Mouse (Mus musculus): Measurements from ENCODE around the gene Gtpbp1.

Gtpbp1 gene

GRCm38 (mm10) chr15:79723439-79723838 lies 32.8 kb downstream of the Gtpbp1 start:
- no peak for DNase-seq (ENCODE audit: low read depth, low spot score)

DNA sequence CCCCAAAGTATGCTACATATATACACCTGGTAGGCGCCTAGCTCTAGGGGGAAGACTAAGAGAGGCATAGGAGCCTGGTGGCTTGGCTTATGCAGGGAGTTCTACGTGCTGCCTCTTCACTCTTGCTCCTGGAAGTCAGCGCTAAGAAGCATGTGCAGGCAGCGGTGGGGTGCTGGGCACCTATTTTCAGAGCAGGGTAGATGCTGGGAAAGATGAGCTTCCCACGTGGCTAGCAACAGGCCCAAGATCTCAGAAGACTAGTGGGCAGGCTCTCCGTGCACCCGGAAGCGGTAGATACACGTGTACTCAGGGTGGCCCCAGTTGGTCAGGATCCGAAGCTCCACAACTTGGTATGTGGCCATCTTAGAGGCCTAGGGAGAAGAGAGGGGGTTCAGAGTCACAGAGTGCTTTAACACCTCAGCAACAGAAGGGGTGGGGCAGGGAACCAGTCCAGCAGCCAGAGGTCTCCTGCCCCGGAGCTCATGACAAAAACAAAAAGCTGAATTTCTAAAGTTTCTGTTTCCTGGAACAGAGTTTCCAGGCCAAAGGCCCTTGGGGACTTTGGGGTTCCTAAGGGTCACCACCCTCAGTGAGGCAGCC lies 34.6 kb downstream of the Gtpbp1 start:
- DNase-seq (ENCODE audit: low read depth, low spot score), result peak; percentile 60

- peak; percentile 54 for DNase-seq (ENCODE audit: low read depth, low spot score)
These were observed 37.2 kb downstream of the Gtpbp1 start for GRCm38 (mm10) chr15:79727840-79728239.

DNA sequence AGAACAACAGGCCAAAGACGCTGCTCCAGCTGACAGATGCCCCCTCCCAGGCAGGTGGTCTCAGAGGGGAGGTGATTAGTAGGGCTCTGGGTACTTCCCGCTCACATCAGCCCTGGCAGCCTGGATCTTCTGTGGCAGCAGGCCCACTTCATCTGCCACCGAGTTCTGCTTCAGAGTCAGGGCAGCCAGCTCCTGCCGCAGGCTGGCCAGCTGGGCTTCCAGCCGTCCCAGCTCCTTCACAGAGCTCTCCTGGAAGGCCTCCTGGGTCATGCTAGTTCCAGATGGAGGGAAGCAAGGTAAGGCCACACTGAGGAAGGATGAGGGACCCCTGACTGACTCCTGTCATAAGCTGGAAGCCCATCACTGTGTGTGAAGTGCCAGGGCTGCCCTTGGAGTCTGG lies 37.7 kb downstream of the Gtpbp1 start:
- no peak for DNase-seq (ENCODE audit: low read depth, low spot score)

- DNase-seq (ENCODE audit: low read depth, low spot score), result no peak
These were observed 38.2 kb downstream of the Gtpbp1 start for GRCm38 (mm10) chr15:79728731-79729388.

DNA sequence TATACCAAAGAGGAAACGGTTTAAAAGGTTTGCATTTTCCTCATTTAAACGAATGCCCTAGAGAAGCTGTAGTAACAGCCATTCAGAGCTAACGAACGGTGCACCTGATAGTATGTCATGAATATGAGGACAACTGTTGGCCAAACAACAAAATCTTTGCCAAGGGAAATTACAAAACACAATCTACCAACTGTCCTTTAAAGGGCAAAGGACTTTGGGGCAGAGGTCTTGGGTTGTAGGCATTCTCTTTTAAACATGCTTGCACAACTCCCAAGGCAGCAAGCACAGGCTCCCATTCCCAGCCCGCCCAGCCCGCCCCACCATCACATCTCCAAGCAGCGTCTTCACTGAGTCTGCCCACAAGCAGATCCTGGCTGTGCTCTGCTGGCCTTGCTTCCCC lies 40.9 kb downstream of the Gtpbp1 start:
- DNase-seq (ENCODE audit: low read depth, low spot score), result no peak

DNA sequence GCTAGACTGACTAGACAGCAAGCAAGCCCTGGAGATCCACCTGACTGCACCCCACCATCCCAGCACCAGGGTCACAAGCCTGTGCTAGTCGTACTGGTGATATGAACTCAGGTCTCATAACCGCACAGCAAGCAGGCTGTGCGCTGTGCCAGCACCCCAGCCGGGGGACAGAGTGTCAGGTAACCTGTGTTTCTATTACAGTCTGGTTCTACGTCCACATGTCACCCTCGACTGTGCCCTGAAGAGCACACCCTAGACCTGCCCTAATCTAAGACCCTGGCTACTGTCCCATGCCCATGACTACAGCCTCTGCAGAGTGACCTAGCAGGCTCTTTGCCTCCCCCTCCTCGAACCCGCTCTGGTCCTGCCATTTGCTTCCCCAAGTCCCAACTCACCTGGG lies 42.5 kb downstream of the Gtpbp1 start:
- no peak for DNase-seq (ENCODE audit: low read depth, low spot score)

DNA sequence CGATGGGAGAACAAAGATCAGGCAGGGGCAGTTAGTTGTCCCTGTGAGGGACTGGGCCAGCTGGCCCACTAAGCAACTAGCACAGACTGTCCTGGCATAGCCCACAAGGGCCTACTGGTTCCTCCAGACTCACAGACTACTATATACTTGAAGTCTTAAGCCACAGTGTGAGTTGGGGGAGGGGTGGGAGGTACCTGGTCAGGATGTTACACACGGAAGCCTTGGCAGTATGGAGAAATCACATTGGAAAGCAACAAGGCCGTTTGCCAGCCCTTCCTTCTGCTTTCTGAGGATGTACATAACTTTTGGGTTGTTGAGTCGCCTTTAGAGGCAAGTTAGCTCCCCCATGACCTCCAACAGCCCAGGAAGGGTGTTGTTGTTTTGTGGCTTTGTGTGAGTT lies 43.0 kb downstream of the Gtpbp1 start:
- no peak for DNase-seq (ENCODE audit: low read depth, low spot score)

DNA sequence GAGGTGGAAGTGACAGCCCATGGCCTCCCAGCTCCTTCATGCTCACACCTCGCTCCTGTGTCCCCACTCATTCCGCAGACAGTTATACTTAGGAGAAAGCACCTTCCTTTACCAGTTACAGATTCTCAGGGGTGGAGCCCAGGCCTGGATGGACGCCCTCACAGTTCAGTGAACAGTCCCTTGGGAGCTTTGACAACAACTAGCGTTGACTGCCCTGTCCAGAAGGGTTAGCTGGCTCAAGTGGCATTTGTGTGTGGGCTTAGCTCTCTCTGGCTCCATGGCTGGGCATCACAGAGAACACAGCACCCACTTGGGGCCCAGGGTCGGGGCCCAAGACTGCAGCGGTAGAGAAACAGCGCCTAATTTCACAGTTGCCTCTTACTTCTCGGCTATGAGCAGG lies 43.7 kb downstream of the Gtpbp1 start:
- no peak for DNase-seq (ENCODE audit: low read depth, low spot score)

GRCm38 (mm10) chr15:79740739-79741138 lies 50.1 kb downstream of the Gtpbp1 start:
- no peak for DNase-seq (ENCODE audit: low read depth, low spot score)

DNA sequence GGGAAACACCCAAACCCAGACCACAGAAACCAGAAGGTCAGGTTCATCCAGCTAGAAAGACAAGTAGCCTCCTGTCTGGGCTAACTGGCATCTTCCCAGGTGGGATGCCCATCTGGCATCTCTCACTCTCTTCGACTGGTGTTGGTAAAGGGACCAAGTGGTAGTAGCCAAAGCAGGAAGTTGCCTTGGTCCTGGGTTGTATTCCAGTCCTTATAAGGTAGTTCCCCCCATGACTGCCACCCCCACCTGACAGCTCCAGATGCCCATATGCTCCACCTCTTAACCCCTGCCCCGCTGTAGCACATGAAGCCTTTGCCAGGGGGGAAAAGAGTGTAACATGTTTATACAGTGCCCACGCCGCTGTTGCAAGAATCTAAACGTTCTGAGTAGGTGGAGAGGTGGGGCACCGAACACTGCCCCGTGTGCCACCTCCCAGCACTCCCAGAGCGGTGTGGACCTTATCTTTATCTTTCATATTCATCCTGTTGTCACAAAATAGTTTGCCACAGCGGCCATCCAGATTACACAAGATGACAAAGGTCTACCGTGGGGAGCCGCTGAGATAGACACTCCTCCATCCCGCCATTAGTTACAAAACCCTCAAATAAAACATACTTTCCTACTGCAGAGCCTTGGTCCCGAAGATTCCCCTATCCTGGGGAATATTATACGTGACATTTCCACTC lies 50.7 kb downstream of the Gtpbp1 start:
- DNase-seq (ENCODE audit: low read depth, low spot score), result no peak

DNA sequence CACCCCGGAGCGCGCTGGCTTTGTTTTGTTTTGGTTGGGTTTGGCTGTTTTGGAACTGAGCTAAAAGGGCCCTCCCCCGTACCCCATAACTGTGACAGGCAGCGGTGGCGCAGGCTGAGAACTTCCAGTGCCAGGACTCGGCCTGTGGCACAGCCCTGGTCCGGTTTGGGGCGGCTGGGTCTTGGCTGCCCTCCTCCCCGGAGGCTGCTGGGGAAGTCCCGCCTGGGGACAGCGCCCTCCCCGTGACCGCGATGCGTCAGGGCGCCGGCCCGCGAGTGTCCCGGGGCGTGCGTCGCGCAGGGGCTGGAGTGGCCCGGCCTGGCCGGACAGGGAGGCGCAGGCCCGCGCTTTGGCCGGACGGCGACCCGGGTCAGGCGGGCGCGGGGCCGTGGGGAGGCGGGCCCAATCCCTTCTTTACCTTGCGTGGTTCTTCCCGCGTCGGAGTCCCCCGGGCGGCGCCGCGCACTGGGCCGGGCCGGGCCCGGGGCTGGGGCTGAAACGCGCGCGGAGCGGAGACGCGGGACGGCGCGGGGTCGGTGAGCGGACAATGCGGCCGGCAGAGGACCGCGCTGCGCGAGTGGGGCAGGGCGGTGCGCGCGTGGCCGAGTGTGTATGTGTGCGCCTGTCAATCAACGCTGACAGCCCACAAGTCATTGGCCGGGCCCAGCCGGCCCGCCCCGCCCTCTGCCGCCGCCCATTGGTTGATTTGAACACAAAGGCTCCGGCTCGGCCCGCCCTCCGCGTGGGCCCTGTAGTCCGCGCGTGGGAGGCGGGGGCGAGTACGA lies 51.5 kb downstream of the Gtpbp1 start, which contains the start of gene Sun2:
Gene Sun2 (minus strand): TSS at position 616 of the 785 bp plus-strand sequence.
- DNase-seq (ENCODE audit: low read depth, low spot score), result peak; percentile 74

DNA sequence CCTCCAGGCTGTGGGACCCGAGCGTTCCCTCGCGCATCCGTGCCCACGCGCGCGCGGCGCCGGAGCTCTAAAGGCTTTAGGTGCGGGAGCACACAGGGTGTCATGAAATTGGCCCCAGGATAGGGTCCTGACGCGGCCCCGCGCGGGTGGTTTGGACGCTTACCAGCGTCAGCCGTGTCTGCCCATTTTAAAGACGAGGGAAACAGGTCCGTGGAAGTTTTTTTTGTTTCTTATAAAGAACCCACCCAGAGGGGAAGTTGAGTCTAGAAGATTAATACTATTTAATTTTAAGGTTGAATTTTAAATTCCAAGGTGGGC lies 52.0 kb downstream of the Gtpbp1 start:
- DNase-seq (ENCODE audit: low read depth, low spot score), result no peak

- no peak for DNase-seq (ENCODE audit: low read depth, low spot score)
These were observed 53.4 kb downstream of the Gtpbp1 start for GRCm38 (mm10) chr15:79744001-79744400.

DNA sequence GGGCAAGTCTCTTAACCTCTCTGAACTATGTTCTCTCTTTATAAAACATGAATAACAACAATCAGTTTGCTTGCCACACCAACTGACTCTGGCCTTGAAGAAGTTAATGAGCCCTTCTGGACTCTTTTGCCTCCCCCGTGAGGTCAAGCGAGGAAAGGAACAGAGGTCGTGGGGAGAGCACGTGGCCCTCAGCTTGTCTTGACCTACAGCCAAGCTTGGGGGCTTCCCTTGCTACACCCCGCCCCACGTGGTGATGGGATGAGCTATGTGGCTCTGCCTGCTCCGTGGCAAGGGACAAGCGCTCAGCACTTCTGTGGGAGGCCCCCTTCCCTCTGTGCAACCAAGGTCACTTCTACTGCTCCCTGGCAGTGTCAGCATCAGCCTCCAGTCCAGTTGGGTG lies 54.1 kb downstream of the Gtpbp1 start:
- DNase-seq (ENCODE audit: low read depth, low spot score), result no peak

- no peak for DNase-seq (ENCODE audit: low read depth, low spot score)
These were observed 54.7 kb downstream of the Gtpbp1 start for GRCm38 (mm10) chr15:79745312-79745711.

DNA sequence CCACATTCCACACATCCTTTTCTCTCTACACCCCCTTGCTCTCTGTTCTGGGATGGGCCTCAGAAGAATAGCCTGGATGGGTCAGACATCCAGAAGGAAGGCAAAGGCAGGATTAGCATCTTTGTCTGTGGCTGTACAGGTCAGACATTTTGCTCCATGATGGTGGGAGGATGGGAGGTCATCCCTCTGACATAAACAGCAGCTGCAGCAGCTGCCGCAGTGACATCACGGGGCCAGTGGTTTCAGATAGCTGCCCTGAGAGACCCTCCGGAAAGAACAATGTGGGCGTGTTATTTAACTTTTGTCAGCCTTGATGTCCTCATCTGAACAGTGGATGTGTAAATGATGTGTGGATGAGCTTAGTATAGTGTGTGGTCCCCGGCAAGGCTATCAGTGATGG lies 55.2 kb downstream of the Gtpbp1 start:
- DNase-seq (ENCODE audit: low read depth, low spot score), result no peak

- no peak for DNase-seq (ENCODE audit: low read depth, low spot score)
These were observed 57.4 kb downstream of the Gtpbp1 start for GRCm38 (mm10) chr15:79747998-79748397.

DNA sequence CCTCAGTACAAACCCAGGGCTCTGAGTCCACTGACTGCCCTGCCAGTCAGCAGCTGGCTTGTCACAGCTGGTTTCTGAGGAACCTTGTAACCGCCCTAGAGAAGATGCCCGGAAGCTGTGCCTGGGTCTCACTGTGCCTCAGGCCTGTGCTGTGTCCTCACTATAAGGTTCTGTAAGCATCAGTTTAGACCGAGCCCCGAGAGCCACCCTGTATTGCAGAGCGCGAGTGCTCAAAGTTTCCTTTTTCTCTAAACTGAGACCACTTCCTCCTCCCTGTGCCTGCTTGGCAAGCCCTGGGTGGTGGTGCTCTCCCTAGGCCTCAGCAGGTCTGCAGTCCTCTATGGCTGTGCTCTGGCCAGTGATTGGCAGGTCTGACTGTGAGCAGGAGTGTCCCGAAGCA lies 58.5 kb downstream of the Gtpbp1 start:
- DNase-seq (ENCODE audit: low read depth, low spot score), result no peak

DNA sequence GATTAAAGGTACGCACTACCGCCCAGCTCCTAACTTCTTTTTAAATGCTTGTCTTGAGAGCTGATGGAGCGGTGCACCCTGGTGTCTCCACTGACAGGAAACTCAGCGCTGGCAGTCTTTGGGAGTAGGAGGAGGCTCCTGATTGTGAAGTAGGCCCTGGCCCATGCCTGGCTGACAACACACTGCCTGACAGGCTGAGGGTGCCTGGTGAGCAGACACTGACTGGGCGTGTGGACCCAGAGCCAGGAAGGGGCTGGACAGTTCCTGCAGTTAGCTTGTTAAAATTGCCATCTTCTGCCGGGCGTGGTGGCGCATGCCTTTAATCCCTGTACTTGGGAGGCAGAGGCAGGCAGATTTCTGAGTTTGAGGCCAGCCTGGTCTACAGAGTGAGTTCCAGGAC lies 59.6 kb downstream of the Gtpbp1 start:
- no peak for DNase-seq (ENCODE audit: low read depth, low spot score)

DNA sequence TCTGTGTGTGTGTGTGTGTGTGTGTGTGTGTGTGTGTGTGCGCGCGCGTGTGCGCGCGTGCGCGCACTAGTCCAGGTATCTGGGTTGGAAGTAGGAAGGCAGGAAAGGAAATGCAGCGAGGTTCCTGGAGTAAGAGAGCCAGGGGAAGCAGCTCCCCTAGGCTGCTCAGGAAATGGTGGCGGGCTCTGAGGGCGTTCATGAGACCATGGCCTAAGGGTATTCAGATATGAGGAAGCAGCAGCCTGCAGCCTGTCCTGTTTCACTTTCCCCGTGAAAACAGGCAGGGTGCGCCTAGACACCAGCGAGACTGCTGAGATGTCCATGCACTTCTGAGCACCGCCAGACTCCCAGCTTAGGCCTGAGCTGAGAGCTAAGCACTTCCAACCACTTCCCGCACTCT lies 61.1 kb downstream of the Gtpbp1 start:
- DNase-seq (ENCODE audit: low read depth, low spot score), result no peak

GRCm38 (mm10) chr15:79752742-79753419 lies 62.2 kb downstream of the Gtpbp1 start:
- DNase-seq (ENCODE audit: low read depth, low spot score), result no peak
